Mouse (Mus musculus): ENCODE results near the gene Flot2. TPM values are rescaled to one million over a fixed set of nuclear protein-coding genes. Genes with fewer than 3 reads are reported as not detected.
"Not testable (repeated sequence)": the region's sequence is repeated elsewhere in the genome, so short reads cannot be mapped to it uniquely, and the experiment has no call there.

Flot2 gene
- polyA plus RNA-seq, 1 experiment from 2014 or later: 60.6 TPM

DNA sequence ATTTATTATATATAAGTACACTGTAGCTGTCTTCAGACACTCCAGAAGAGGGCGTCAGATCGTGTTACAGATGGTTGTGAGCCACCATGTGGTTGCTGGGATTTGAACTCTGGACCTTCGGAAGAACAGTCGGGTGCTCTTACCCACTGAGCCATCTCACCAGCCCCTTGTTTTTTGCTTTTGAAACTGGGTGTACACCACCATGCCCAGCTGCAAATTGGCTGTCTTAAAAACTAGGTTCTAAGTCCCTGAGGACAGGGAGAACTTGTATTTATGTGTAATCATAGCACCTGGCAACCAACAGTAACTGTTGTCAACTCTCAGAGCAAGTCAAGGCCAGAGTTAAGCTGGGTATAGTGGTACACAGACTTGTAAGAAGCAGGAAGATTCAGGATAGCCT is 10.9 kb downstream of the Flot2 start:
- 100% methylated on average over 2 of the region's 4 CpGs for WGBS
- H3K27me3 ChIP-seq (ENCODE audit: control insufficient read depth, insufficient read depth, low read length); H3K27ac ChIP-seq (ENCODE audit: low read length); H3K9me3 ChIP-seq (ENCODE audit: control insufficient read depth, low read depth, low read length); H3K4me2 ChIP-seq (replicated peaks; ENCODE audit: low read depth, low read length); H3K36me3 ChIP-seq (ENCODE audit: control insufficient read depth, insufficient read depth, low read length); ATAC-seq (ENCODE audit: insufficient number of reproducible peaks, insufficient read depth, low FRiP score, low read depth); H3K9ac ChIP-seq (replicated peaks; ENCODE audit: low read depth, low read length); H3K4me1 ChIP-seq (ENCODE audit: control insufficient read depth, insufficient read depth, low read length); H3K4me3 ChIP-seq (ENCODE audit: low read depth, low read length): not testable (repeated sequence)

- ATAC-seq (ENCODE audit: insufficient number of reproducible peaks, insufficient read depth, low FRiP score, low read depth): no peak
- Histone ChIP-seq H3K27ac (ENCODE audit: low read length) (no peak overlapping the region), H3K4me1 (ENCODE audit: control insufficient read depth, insufficient read depth, low read length) (no peaks in the 10 kb centered on the region), H3K9me3 (ENCODE audit: control insufficient read depth, low read depth, low read length) (no peaks in the 10 kb centered on the region), H3K36me3 (ENCODE audit: control insufficient read depth, insufficient read depth, low read length) (peaks cover 29% of the 10 kb centered on the region), H3K9ac (replicated peaks; ENCODE audit: low read depth, low read length) (no peak overlapping the region), H3K4me3 (ENCODE audit: low read depth, low read length) (no peak overlapping the region), H3K27me3 (ENCODE audit: control insufficient read depth, insufficient read depth, low read length) (no peaks in the 10 kb centered on the region), H3K4me2 (replicated peaks; ENCODE audit: low read depth, low read length) (no peak overlapping the region)
- WGBS: 78% methylated on average over 8 of the region's 8 CpGs
These were observed 15.3 kb downstream of the Flot2 start for GRCm38 (mm10) chr11:78053078-78053477.

- H3K4me2 ChIP-seq (replicated peaks; ENCODE audit: low read depth, low read length): no peak overlapping the region
- H3K27ac ChIP-seq (ENCODE audit: low read length): no peak overlapping the region
- no peaks in the 10 kb centered on the region for H3K27me3 ChIP-seq (ENCODE audit: control insufficient read depth, insufficient read depth, low read length)
- no peak overlapping the region for H3K9ac ChIP-seq (replicated peaks; ENCODE audit: low read depth, low read length)
- WGBS: 80% methylated on average over 8 of the region's 8 CpGs
- H3K9me3 ChIP-seq (ENCODE audit: control insufficient read depth, low read depth, low read length): no peaks in the 10 kb centered on the region
- no peak overlapping the region for H3K4me3 ChIP-seq (ENCODE audit: low read depth, low read length)
- no peak for ATAC-seq (ENCODE audit: insufficient number of reproducible peaks, insufficient read depth, low FRiP score, low read depth)
- H3K4me1 ChIP-seq (ENCODE audit: control insufficient read depth, insufficient read depth, low read length): no peaks in the 10 kb centered on the region
- H3K36me3 ChIP-seq (ENCODE audit: control insufficient read depth, insufficient read depth, low read length): peaks cover 47% of the 10 kb centered on the region
These were observed 19.2 kb downstream of the Flot2 start for GRCm38 (mm10) chr11:78056946-78057345.

DNA sequence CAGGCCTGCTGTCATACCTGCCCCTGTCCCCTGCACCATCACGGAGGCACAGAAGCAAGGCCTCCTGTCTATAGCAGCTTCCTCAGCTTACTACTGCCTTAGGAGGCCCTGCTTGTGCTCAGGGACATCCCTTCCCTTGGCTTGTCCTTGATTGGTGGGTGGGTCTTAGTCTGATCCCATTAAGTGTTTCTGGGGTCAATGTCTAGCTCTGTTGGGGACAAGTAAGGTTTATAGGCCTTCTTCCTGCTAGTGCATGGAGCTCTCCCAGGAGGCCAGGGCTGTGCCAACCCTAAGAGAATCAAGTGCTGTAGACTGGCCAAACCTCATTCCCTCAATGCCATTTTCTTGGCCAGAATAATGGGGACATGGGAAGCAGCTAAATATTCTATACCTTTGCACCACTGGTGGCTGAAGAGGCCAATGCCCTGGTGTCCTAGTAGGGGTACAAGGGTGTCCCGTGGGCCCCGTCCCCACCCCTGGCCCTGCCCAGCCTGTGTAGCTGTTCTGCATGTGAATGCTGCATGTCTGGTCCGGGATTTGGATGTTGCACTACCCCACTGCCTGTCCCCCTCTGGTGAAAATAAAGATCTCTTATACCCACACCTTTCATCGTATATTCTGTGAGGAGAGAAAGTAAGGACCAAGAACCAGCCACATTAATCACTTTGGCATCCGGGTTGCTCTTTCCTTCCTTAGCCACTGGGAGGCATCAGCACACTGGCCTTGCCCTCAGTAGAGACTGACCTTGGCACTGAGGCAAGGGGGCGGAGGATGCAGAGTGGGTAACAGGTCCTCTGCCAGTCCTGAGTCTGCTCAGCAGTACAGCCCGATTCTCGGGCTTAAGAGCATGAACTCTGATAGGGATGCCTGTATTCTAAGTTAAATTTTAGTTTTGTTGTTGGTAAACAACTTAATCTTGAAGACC is 22.4 kb downstream of the Flot2 start:
- no peak overlapping the region for H3K4me2 ChIP-seq (replicated peaks; ENCODE audit: low read depth, low read length)
- no peaks in the 10 kb centered on the region for H3K27me3 ChIP-seq (ENCODE audit: control insufficient read depth, insufficient read depth, low read length)
- H3K9ac ChIP-seq (replicated peaks; ENCODE audit: low read depth, low read length): no peak overlapping the region
- no peaks in the 10 kb centered on the region for H3K4me1 ChIP-seq (ENCODE audit: control insufficient read depth, insufficient read depth, low read length)
- peaks cover 44% of the 10 kb centered on the region for H3K36me3 ChIP-seq (ENCODE audit: control insufficient read depth, insufficient read depth, low read length)
- H3K9me3 ChIP-seq (ENCODE audit: control insufficient read depth, low read depth, low read length): no peaks in the 10 kb centered on the region
- ATAC-seq (ENCODE audit: insufficient number of reproducible peaks, insufficient read depth, low FRiP score, low read depth): 0 out of 2 replicates have a peak, but pooled peaks have one; percentile 63
- no peak overlapping the region for H3K27ac ChIP-seq (ENCODE audit: low read length)
- no peak overlapping the region for H3K4me3 ChIP-seq (ENCODE audit: low read depth, low read length)
- WGBS: 54% methylated on average over 9 of the region's 9 CpGs

- 80% methylated on average over 1 of the region's 1 CpGs for WGBS
- H3K9me3 ChIP-seq (ENCODE audit: control insufficient read depth, low read depth, low read length): no peaks in the 10 kb centered on the region
These were observed 24.8 kb downstream of the Flot2 start for GRCm38 (mm10) chr11:78062563-78062962.

DNA sequence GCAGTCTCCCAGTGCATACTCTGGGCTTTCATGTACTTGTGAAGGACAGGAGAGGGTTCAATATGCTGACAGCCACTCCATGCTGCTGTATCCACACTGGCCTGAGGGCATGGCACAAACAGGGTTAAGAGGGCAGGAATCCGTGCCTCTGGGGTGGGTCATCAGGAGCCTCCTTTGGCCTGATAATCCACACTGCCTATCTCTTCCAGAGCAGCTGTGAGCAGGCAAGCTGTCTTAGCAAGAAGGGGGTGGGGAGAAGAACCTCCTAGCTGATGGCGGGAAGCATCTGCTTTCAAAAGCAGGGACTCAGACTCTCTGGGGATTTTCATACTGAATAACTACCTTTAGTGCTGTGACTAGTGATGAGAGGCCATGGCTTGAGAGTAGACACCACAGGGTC is 28.2 kb downstream of the Flot2 start:
- Histone ChIP-seq H3K4me2 (replicated peaks; ENCODE audit: low read depth, low read length) (no peak overlapping the region), H3K9ac (replicated peaks; ENCODE audit: low read depth, low read length) (no peak overlapping the region), H3K4me1 (ENCODE audit: control insufficient read depth, insufficient read depth, low read length) (no peaks in the 10 kb centered on the region), H3K9me3 (ENCODE audit: control insufficient read depth, low read depth, low read length) (no peaks in the 10 kb centered on the region), H3K27me3 (ENCODE audit: control insufficient read depth, insufficient read depth, low read length) (no peaks in the 10 kb centered on the region), H3K36me3 (ENCODE audit: control insufficient read depth, insufficient read depth, low read length) (no peaks in the 10 kb centered on the region), H3K4me3 (ENCODE audit: low read depth, low read length) (no peak overlapping the region), H3K27ac (ENCODE audit: low read length) (no peak overlapping the region)
- ATAC-seq (ENCODE audit: insufficient number of reproducible peaks, insufficient read depth, low FRiP score, low read depth): peak; percentile 75; the same call in 1 of the 2 replicates
- WGBS: 49% methylated on average over 2 of the region's 2 CpGs

More at GRCm38 (mm10) chr11:78062563-78062962, 24.8 kb downstream of the Flot2 start:
- Histone ChIP-seq H3K4me2 (replicated peaks; ENCODE audit: low read depth, low read length) (no peak overlapping the region), H3K36me3 (ENCODE audit: control insufficient read depth, insufficient read depth, low read length) (peaks cover 23% of the 10 kb centered on the region), H3K9ac (replicated peaks; ENCODE audit: low read depth, low read length) (no peak overlapping the region), H3K4me1 (ENCODE audit: control insufficient read depth, insufficient read depth, low read length) (no peaks in the 10 kb centered on the region), H3K27me3 (ENCODE audit: control insufficient read depth, insufficient read depth, low read length) (no peaks in the 10 kb centered on the region), H3K27ac (ENCODE audit: low read length) (no peak overlapping the region), H3K4me3 (ENCODE audit: low read depth, low read length) (no peak overlapping the region)
- no peak for ATAC-seq (ENCODE audit: insufficient number of reproducible peaks, insufficient read depth, low FRiP score, low read depth)

DNA sequence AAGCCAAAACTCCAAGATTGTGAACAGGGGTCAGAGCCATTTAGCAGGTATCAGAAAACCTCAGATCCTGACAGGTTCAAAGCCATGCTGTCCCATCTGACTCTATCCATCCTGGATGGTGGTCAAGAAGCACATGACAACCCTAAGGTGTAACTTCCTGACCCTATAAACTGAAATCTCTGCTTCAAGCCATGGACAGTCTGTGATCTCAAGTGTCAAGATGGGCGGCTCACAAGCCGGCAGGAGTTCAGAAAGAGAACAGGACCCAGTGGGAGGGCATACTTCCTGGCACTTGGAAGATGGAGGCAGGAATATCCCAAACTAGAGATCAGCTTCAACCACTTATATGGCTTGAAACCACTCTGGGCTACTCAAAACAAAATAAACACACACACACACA is 28.9 kb downstream of the Flot2 start:
- Histone ChIP-seq H3K4me2 (replicated peaks; ENCODE audit: low read depth, low read length) (no peak overlapping the region), H3K9ac (replicated peaks; ENCODE audit: low read depth, low read length) (no peak overlapping the region), H3K4me1 (ENCODE audit: control insufficient read depth, insufficient read depth, low read length) (no peaks in the 10 kb centered on the region), H3K27ac (ENCODE audit: low read length) (no peak overlapping the region), H3K36me3 (ENCODE audit: control insufficient read depth, insufficient read depth, low read length) (no peaks in the 10 kb centered on the region; the same call in 1 of the 2 replicates), H3K4me3 (ENCODE audit: low read depth, low read length) (no peak overlapping the region), H3K27me3 (ENCODE audit: control insufficient read depth, insufficient read depth, low read length) (no peaks in the 10 kb centered on the region), H3K9me3 (ENCODE audit: control insufficient read depth, low read depth, low read length) (no peaks in the 10 kb centered on the region)
- ATAC-seq (ENCODE audit: insufficient number of reproducible peaks, insufficient read depth, low FRiP score, low read depth): no peak
- 61% methylated on average over 2 of the region's 2 CpGs for WGBS

- H3K27ac ChIP-seq (ENCODE audit: low read length): no peak overlapping the region
- no peaks in the 10 kb centered on the region for H3K27me3 ChIP-seq (ENCODE audit: control insufficient read depth, insufficient read depth, low read length)
- no peaks in the 10 kb centered on the region for H3K9me3 ChIP-seq (ENCODE audit: control insufficient read depth, low read depth, low read length)
- H3K4me3 ChIP-seq (ENCODE audit: low read depth, low read length): no peak overlapping the region
- H3K4me2 ChIP-seq (replicated peaks; ENCODE audit: low read depth, low read length): no peak overlapping the region
- WGBS: 70% methylated on average over 5 of the region's 5 CpGs
- H3K36me3 ChIP-seq (ENCODE audit: control insufficient read depth, insufficient read depth, low read length): peaks cover 8% of the 10 kb centered on the region
- no peak for ATAC-seq (ENCODE audit: insufficient number of reproducible peaks, insufficient read depth, low FRiP score, low read depth)
- no peaks in the 10 kb centered on the region for H3K4me1 ChIP-seq (ENCODE audit: control insufficient read depth, insufficient read depth, low read length)
- H3K9ac ChIP-seq (replicated peaks; ENCODE audit: low read depth, low read length): no peak overlapping the region
These were observed 29.8 kb downstream of the Flot2 start for GRCm38 (mm10) chr11:78067566-78067965.
